Mouse (Mus musculus) ES-Bruce4 (cell line): ENCODE measurements at regions not wholly inside any gene's neighbourhood (a gene's known extent, or its start where the extent isn't known, plus 50 kb on each side); places are given as distances from the start of the nearest gene placed in this dataset.
A peak's percentile ranks its signal among the peaks of the same experiment; 100 is the strongest.

ENCODE experiments used
- CTCF ChIP-seq: IDR thresholded peaks from one replicate; pipeline ENCODE4 v1.8.1; 2011; ENCODE audit warnings: low read depth, low read length
- POLR2A ChIP-seq: IDR thresholded peaks from one replicate; pipeline ENCODE4 v1.8.1; 2011; ENCODE audit warnings: low read length; ENCODE audit not compliant: insufficient read depth

GRCm38 (mm10) chr11:45752237-45752636, 99.6 kb upstream of the Clint1 start:
- TF ChIP-seq CTCF (peak; percentile 53), POLR2A (no peak)
